Mouse (Mus musculus): ENCODE measurements around the gene Bicc1. TPM values are rescaled to one million over a fixed set of nuclear protein-coding genes. Genes with fewer than 3 reads are reported as not detected.
A peak's percentile ranks its signal among the peaks of the same experiment; 100 is the strongest.

The Bicc1 gene
- total RNA-seq, 2 experiments from 2014 or later = 10.2 to 10.8 TPM

DNA sequence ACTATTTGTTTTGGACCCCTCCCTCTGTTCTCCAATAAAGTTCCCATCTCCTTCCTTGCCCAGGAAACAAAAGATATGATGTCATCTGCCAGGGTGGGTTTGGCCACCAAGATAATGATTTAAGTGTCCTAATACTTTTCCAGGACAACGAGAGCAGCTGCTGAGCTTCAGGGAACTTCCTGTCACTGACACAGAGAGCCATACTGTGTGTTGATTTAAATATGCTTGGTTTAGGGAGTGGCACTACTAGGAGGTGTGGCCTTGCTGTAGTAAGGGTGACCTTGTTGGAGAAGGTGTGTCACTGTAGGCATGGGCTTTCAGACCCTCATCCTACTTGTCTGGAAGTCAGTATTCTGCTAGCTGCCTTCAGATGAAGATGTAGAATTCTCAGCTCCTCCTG is 281.5 kb downstream of the Bicc1 start:
- no peak for DNase-seq (ENCODE audit: low spot score in 2 of 2)

DNA sequence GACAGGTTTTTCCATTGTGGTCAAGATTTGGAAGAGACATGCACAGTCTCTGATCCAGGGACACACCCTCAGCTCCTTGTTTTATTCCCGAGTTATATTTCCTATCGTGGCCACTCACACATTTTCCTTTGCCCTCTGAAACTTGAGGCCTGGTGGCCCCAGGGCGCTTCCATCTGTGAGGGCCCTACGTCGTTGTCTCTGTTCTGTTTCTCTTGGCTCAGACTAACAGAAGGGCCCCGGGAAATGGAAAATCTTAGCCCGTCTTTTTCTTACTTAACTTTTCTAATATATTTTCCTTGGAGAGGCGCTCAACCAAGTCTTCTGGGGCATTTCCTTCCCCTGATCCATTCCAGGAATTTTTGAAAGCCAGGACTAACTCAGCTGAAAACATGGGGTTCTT is 281.9 kb downstream of the Bicc1 start:
- DNase-seq (ENCODE audit: low spot score in 2 of 2) = no peak

- no peak for DNase-seq (ENCODE audit: low spot score in 2 of 2)
These were observed 283.0 kb downstream of the Bicc1 start for GRCm38 (mm10) chr10:70876522-70876921.

DNA sequence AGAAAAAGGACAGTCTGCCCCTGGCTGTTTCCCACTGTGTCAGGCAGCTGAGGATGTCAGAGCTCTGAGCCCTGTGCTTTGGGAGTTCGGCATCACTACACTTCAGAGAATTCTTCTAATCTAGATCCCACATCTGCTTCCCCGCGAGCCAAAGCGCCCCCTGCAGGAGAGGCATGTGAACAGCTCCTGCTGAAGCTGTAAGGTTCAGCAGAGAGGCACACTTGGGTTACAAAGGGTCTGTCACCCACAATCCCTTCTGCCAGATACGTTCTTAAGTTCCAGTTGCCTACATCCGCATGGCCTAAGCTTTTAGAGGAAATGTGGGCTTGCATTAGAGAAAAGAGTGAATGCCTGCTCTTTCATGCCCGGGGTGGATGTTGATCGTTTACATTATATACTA is 283.4 kb downstream of the Bicc1 start:
- peak in 1 of 2 experiments; percentile 29 for DNase-seq (ENCODE audit: low spot score in 2 of 2)

- DNase-seq (ENCODE audit: low spot score in 2 of 2) = no peak
These were observed 284.4 kb downstream of the Bicc1 start for GRCm38 (mm10) chr10:70874994-70875538.

Other genes with a start within 250 kb of the Bicc1 start
- 10 to 100 TPM; 42.8 to 57.0 TPM for gene Tfam, start 78.6 kb upstream of the Bicc1 start, total RNA-seq (2021)
- 10 to 100 TPM; 15.2 to 18.3 TPM for gene Ube2d1, start 125.6 kb upstream of the Bicc1 start, total RNA-seq (2021)
- 100 to 1,000 TPM; 112 to 135 TPM for gene Cisd1, start 185.3 kb upstream of the Bicc1 start, total RNA-seq (2021)
- 10 to 100 TPM; 12.9 to 14.4 TPM for gene Ipmk, start 188.1 kb upstream of the Bicc1 start, total RNA-seq (2021)

All from adrenal gland, adult 18-20 months (tissue).